Mouse (Mus musculus): ENCODE data around the gene Fbxl16.

DNA sequence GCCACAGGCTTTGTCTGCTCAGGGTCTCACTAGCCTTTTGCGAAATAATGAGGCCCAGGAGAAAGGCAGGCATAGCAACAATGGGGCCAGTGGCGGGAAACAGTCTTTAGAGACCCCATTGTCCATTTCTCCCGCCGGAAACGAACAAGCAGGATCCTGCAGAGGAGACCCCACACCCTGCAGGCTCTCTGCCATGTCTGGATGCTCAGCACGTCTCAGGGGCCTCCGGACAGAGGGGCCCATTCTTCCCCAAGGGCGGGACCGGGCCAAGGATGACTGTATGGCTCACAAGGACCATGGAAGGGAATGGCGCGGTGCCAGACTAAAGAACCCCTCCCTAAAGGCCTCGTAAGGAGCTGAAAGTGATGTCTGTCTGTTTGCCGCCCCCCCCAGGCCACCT is 14.7 kb upstream of the Fbxl16 start:
- TF ChIP-seq POLR2A (IDR thresholded peaks at IDR 0.05; ENCODE audit: low read depth, low read length) (no peak), CTCF (conservative IDR thresholded peaks at IDR 0.05; ENCODE audit: insufficient read depth, insufficient read length, low read depth, low read length) (no peak)

Measured in kidney, adult 2 months (tissue).